Mouse (Mus musculus) heart, adult 8-10 months (tissue): ENCODE measurements at regions not wholly inside any gene's neighbourhood (a gene's known extent, or its start where the extent isn't known, plus 50 kb on each side); places are given as distances from the start of the nearest gene placed in this dataset.

ENCODE experiments used
- DNase-seq: peaks from one replicate; pipeline ENCODE4 v3.0.0; 2022; ENCODE audit warnings: low spot score

- no peak for DNase-seq
These were observed 52.0 kb upstream of the Cpeb4 start for GRCm38 (mm10) chr11:31819964-31820363.

GRCm38 (mm10) chr11:31821479-31822411 is 50.3 kb upstream of the Cpeb4 start:
- DNase-seq: no peak
